Mouse (Mus musculus) C3H10T1/2 (cell line): ENCODE measurements around the gene Gm10229. TPM values are rescaled to one million over a fixed set of nuclear protein-coding genes. Genes with fewer than 3 reads are reported as not detected.

Experiments used
- polyA plus RNA-seq, 2 experiments: library from polyadenylated mRNA; unstranded; fragments of >200 nt; fragmentation: generic; extraction: Trizol; gene quantifications; one replicate each; pipeline ENCODE4 v1.2.1; 2012; ENCODE audit warnings: missing spikeins in 2 of 2

Gm10229 gene
- not detected for polyA plus RNA-seq

DNA sequence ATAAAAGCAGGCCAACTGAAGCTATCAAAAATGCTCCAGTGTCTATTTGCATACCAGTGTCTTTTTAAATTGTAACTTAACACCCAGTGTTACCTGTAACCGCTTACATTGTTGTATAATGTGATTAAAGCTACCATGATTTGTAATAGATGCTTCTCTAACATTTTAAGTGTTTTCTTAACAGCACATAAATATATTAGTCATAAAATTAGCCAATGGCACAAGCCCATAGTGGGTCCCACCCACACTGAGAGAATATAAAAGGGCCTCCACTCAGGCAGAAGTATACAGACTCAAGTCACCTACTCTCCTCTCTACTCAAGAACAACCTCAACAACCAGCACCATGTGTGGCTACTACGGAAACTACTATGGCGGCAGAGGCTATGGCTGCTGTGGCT lies at the start of gene Gm10229:
Gene Gm10229 (plus strand): TSS at position 301 of the 400 bp plus-strand sequence.

DNA sequence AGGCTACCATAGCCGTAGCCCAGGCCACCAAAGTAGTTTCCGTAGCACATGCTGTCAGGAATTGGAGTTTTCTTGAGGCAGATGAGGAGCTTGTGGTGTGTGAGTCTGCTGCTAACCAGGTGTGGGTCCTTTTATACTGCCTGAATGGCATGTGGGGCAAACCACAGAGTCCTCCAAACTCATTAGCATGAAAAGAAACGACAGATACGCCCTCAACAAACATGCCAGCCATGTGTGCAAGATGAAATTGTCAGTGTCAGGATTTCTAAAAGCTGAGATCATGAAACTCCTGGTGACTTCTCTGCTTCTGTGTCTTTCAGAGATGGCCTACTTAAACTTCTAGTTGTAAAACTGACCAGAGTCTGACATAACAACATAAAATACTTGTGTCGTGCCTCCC lies 4.4 kb upstream of the Gm10229 start, which contains the start of gene Krtap22-2:
Gene Krtap22-2 (minus strand): TSS at position 101 of the 400 bp plus-strand sequence.

DNA sequence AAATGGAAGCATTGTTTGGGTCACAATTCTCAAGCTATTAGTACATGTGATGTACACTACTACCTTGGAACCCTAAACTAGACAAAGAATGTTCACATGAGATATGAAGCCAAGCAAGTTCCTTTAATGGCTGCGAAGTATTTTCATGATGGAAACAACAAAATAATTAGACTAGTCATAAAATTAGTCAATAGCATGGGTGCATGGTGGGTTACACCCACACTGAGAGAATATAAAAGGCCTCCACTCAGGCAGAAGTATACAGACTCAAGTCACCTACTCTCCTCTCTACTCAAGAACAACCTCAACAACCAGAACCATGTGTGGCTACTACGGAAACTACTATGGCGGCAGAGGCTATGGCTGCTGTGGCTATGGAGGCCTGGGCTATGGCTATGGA lies 16.3 kb downstream of the Gm10229 start, which contains the start of gene Krtap6-1:
Gene Krtap6-1 (plus strand): TSS at position 301 of the 400 bp plus-strand sequence.

DNA sequence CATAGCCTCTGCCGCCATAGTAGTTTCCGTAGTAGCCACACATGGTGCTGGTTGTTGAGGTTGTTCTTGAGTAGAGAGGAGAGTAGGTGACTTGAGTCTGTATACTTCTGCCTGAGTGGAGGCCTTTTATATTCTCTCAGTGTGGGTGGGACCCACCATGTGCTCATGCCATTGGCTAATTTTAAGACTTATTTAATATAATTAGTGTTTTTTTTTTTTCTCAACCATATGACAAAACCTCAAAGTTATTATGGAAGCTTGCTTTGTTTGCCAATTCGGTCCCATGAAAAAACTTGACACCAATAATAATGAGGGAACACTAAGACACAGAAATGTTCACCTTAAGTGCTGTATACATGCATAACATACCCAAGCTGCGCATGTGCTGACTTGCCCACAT lies 26.3 kb downstream of the Gm10229 start, which contains the start of gene Gm10228:
Gene Gm10228 (minus strand): TSS at position 101 of the 400 bp plus-strand sequence.

DNA sequence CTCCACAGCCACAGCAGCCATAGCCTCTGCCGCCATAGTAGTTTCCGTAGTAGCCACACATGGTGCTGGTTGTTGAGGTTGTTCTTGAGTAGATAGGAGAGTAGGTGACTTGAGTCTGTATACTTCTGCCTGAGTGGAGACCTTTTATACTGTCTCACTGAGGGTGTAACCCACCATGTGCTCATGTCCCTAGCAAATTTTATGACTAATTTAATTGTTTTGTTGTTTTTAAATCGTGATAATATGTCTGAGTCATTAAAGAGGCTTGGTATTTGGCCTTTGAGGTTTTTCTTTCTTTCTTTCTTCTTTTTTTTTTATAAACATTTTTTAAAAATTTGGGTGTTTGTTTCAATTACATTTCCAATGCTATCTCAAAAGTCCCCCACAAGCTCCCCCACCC lies 32.7 kb downstream of the Gm10229 start, which contains the start of gene Krtap6-5:
Gene Krtap6-5 (minus strand): TSS at position 101 of the 400 bp plus-strand sequence.

DNA sequence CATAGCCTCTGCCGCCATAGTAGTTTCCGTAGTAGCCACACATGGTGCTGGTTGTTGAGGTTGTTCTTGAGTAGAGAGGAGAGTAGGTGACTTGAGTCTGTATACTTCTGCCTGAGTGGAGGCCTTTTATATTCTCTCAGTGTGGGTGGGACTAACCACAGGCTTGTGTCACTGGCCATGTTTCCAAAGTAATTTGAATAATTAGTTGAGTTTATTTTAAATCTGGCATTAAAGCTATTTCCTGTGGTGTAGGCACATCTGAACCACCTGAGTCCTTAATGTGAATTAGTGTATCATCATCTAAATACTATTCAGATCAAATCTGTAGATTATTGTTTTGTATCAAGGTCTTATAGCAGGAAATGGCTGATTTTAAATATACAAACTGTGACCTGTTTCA lies 48.8 kb downstream of the Gm10229 start, which contains the start of gene 1110025L11Rik:
Gene 1110025L11Rik (minus strand): TSS at position 101 of the 400 bp plus-strand sequence.

Other genes starting within 250 kb of the Gm10229 start
- gene 2310057N15Rik, start 241.1 kb upstream of the Gm10229 start, polyA plus RNA-seq = not detected
- not detected for gene Gm5965, start 237.4 kb upstream of the Gm10229 start, polyA plus RNA-seq
- gene Gm20741, start 203.1 kb upstream of the Gm10229 start, polyA plus RNA-seq = not detected
- not detected for gene Krtap15, start 195.1 kb upstream of the Gm10229 start, polyA plus RNA-seq
- not detected for gene Krtap14, start 189.1 kb upstream of the Gm10229 start, polyA plus RNA-seq
- not detected for gene Krtap19-1, start 145.9 kb upstream of the Gm10229 start, polyA plus RNA-seq
- gene Krtap19-2, start 141.0 kb upstream of the Gm10229 start, polyA plus RNA-seq = not detected
- gene Krtap19-3, start 137.2 kb upstream of the Gm10229 start, polyA plus RNA-seq = not detected
- gene Krtap19-4, start 130.2 kb upstream of the Gm10229 start, polyA plus RNA-seq = not detected
- not detected for gene Krtap19-5, start 118.8 kb upstream of the Gm10229 start, polyA plus RNA-seq
- not detected for gene Krtap19-9b, start 83.0 kb upstream of the Gm10229 start, polyA plus RNA-seq
- gene Krtap16-3, start 52.4 kb upstream of the Gm10229 start, polyA plus RNA-seq = not detected
- gene Krtap22-2, start 4.5 kb upstream of the Gm10229 start, polyA plus RNA-seq = not detected
- gene Krtap6-1, start 16.4 kb downstream of the Gm10229 start, polyA plus RNA-seq = not detected
- not detected for gene Gm10228, start 26.2 kb downstream of the Gm10229 start, polyA plus RNA-seq
- gene Krtap6-5, start 32.6 kb downstream of the Gm10229 start, polyA plus RNA-seq = not detected
- gene 1110025L11Rik, start 48.7 kb downstream of the Gm10229 start, polyA plus RNA-seq = not detected
- not detected for gene Krtap6-3, start 68.7 kb downstream of the Gm10229 start, polyA plus RNA-seq
- gene Gm6358, start 125.6 kb downstream of the Gm10229 start, polyA plus RNA-seq = not detected
- not detected for gene Gm10061, start 135.8 kb downstream of the Gm10229 start, polyA plus RNA-seq
- not detected for gene Gm9789, start 142.7 kb downstream of the Gm10229 start, polyA plus RNA-seq
- gene Gm7735, start 154.2 kb downstream of the Gm10229 start, polyA plus RNA-seq = not detected
- gene 1110057P08Rik, start 159.5 kb downstream of the Gm10229 start, polyA plus RNA-seq = not detected
- gene Krtap20-2, start 190.6 kb downstream of the Gm10229 start, polyA plus RNA-seq = not detected